Mouse (Mus musculus) limb, embryonic 14.5 days (tissue): ENCODE measurements at regions not wholly inside any gene's neighbourhood (a gene's known extent, or its start where the extent isn't known, plus 50 kb on each side); places are given as distances from the start of the nearest gene placed in this dataset.
A peak's percentile ranks its signal among the peaks of the same experiment; 100 is the strongest.

Experiments
- ATAC-seq: fragments of 200-750 bp; cut with Nextera tagmentation; 2 replicates; pipeline ENCODE4 v1.8.0; 2017; ENCODE audit warnings: low read depth, moderate number of reproducible peaks, moderate TSS enrichment; ENCODE audit not compliant: low FRiP score
- DNase-seq: peaks from one replicate; pipeline ENCODE4 v3.0.0-alpha.2; 2015; ENCODE audit warnings: low spot score
- H3K27ac ChIP-seq: fragments of 300-500 bp; sonication (generic); replicated peaks from 2 replicates; pipeline ENCODE4 v1.5.1; 2014; ENCODE audit warnings: low read depth, mild to moderate bottlenecking, low read length, moderate library complexity, mixed read lengths
- H3K27me3 ChIP-seq: fragments of 300-500 bp; sonication (generic); 2 replicates; pipeline ENCODE4 v1.6.1; 2014; ENCODE audit warnings: low read length, mixed read lengths; ENCODE audit not compliant: control insufficient read depth, insufficient read depth
- H3K36me3 ChIP-seq: fragments of 300-500 bp; sonication (generic); 2 replicates; pipeline ENCODE4 v1.6.1; 2014; ENCODE audit warnings: mild to moderate bottlenecking, low read length, moderate library complexity, mixed read lengths; ENCODE audit not compliant: control insufficient read depth, insufficient read depth
- H3K4me1 ChIP-seq: fragments of 300-500 bp; sonication (generic); 2 replicates; pipeline ENCODE4 v1.6.1; 2014; ENCODE audit warnings: antibody characterized with exemption, low read length, mixed read lengths; ENCODE audit not compliant: control insufficient read depth, insufficient read depth
- H3K4me2 ChIP-seq: fragments of 300-500 bp; sonication (generic); replicated peaks from 2 replicates; pipeline ENCODE4 v1.6.1; 2014; ENCODE audit warnings: low read depth, mild to moderate bottlenecking, low read length, moderate library complexity; ENCODE audit not compliant: severe bottlenecking
- H3K4me3 ChIP-seq: fragments of 300-500 bp; sonication (generic); replicated peaks from 2 replicates; pipeline ENCODE4 v1.5.1; 2014; ENCODE audit warnings: low read length
- H3K9ac ChIP-seq: fragments of 300-500 bp; sonication (generic); 2 replicates; pipeline ENCODE4 v1.6.1; 2014; ENCODE audit warnings: mild to moderate bottlenecking, low read depth, low read length, moderate library complexity; ENCODE audit not compliant: severe bottlenecking
- H3K9me3 ChIP-seq: fragments of 300-500 bp; sonication (generic); 2 replicates; pipeline ENCODE4 v1.6.1; 2016; ENCODE audit warnings: low read length; ENCODE audit not compliant: control insufficient read depth
- POLR2A ChIP-seq: fragments of 200-500 bp; IDR thresholded peaks from 2 replicates; pipeline ENCODE4 v1.8.0; 2012; ENCODE audit warnings: inconsistent platforms, mild to moderate bottlenecking, moderate library complexity, borderline replicate concordance; ENCODE audit not compliant: insufficient read depth, insufficient read length; ENCODE audit errors: extremely low read depth
- WGBS: fragments of 180-500 bp; shearing (Covaris S2); extraction: QIAGEN DNeasy Blood & Tissue Kit; methylation state at CpG from one replicate; pipeline ENCODE4 v1.1.7; 2014; 5-methylcytosine and 5-hydroxymethylcytosine counted together

GRCm38 (mm10) chr10:98704559-98704958 is 209.6 kb upstream of the Atp2b1 start:
- Histone ChIP-seq H3K4me3 (no peak overlapping the region), H3K9ac (no peak overlapping the region), H3K27ac (no peak overlapping the region), H3K9me3 (no peaks in the 10 kb centered on the region), H3K4me1 (no peaks in the 10 kb centered on the region), H3K36me3 (no peaks in the 10 kb centered on the region), H3K4me2 (no peak overlapping the region), H3K27me3 (no peaks in the 10 kb centered on the region)
- WGBS, result 70% methylated on average over 6 of the region's 6 CpGs
- ATAC-seq (peak; percentile 37; the same call in 1 of the 2 replicates), DNase-seq (peak; percentile 35)
- no peak for TF ChIP-seq POLR2A

GRCm38 (mm10) chr10:98717856-98718255 is 196.3 kb upstream of the Atp2b1 start:
- WGBS, result 87% methylated on average over 4 of the region's 4 CpGs
- no peak overlapping the region for H3K4me2 ChIP-seq
- no peak overlapping the region for H3K4me3 ChIP-seq
- H3K9ac ChIP-seq, result no peak overlapping the region
- no peak for DNase-seq
- H3K27me3 ChIP-seq, result no peaks in the 10 kb centered on the region
- H3K4me1 ChIP-seq, result no peaks in the 10 kb centered on the region
- H3K9me3 ChIP-seq, result no peaks in the 10 kb centered on the region
- TF ChIP-seq POLR2A, result no peak
- H3K27ac ChIP-seq, result no peak overlapping the region
- no peaks in the 10 kb centered on the region for H3K36me3 ChIP-seq
- no peak for ATAC-seq

- H3K9me3 ChIP-seq, result no peaks in the 10 kb centered on the region
- WGBS, result 90% methylated on average over 4 of the region's 4 CpGs
- ATAC-seq, result no peak
These were observed 195.5 kb upstream of the Atp2b1 start for GRCm38 (mm10) chr10:98718706-98719105.

GRCm38 (mm10) chr10:98720256-98721005 is 193.8 kb upstream of the Atp2b1 start:
- TF ChIP-seq POLR2A, result no peak
- DNase-seq (no peak), ATAC-seq (no peak)
- Histone ChIP-seq H3K4me3 (no peak overlapping the region), H3K36me3 (no peaks in the 10 kb centered on the region), H3K9ac (no peak overlapping the region), H3K27ac (no peak overlapping the region), H3K4me1 (no peaks in the 10 kb centered on the region), H3K27me3 (no peaks in the 10 kb centered on the region), H3K4me2 (no peak overlapping the region), H3K9me3 (no peaks in the 10 kb centered on the region)
- WGBS, result 55% methylated on average over 6 of the region's 6 CpGs

More at GRCm38 (mm10) chr10:98718706-98719105, 195.5 kb upstream of the Atp2b1 start:
- no peak for DNase-seq
- H3K27me3 ChIP-seq, result no peaks in the 10 kb centered on the region
- no peak for TF ChIP-seq POLR2A
- no peak overlapping the region for H3K9ac ChIP-seq
- no peak overlapping the region for H3K4me2 ChIP-seq
- H3K27ac ChIP-seq, result no peak overlapping the region
- no peak overlapping the region for H3K4me3 ChIP-seq
- H3K36me3 ChIP-seq, result no peaks in the 10 kb centered on the region
- H3K4me1 ChIP-seq, result no peaks in the 10 kb centered on the region

GRCm38 (mm10) chr10:98725110-98725509 is 189.1 kb upstream of the Atp2b1 start:
- Histone ChIP-seq H3K4me1 (no peaks in the 10 kb centered on the region), H3K36me3 (no peaks in the 10 kb centered on the region), H3K9ac (no peak overlapping the region), H3K4me2 (no peak overlapping the region), H3K27me3 (no peaks in the 10 kb centered on the region), H3K4me3 (no peak overlapping the region), H3K9me3 (no peaks in the 10 kb centered on the region), H3K27ac (no peak overlapping the region)
- no peak for TF ChIP-seq POLR2A
- DNase-seq, result no peak
- ATAC-seq, result no peak
- 90% methylated on average over 5 of the region's 5 CpGs for WGBS
